Mouse (Mus musculus) lung, postnatal 0 days (tissue): ENCODE data around the gene Trim45. TPM values are rescaled to one million over a fixed set of nuclear protein-coding genes. Genes with fewer than 3 reads are reported as not detected.

ENCODE experiments used
- ATAC-seq: fragments of 200-750 bp; cut with Nextera tagmentation; 2 replicates; pipeline ENCODE4 v1.8.0; 2017; ENCODE audit warnings: moderate library complexity
- DNase-seq: peaks from one replicate; pipeline ENCODE4 v3.0.0-alpha.2; 2016; ENCODE audit warnings: low spot score
- H3K27ac ChIP-seq: fragments of 300-500 bp; sonication (generic); 2 replicates; pipeline ENCODE4 v1.5.1; 2014; ENCODE audit warnings: antibody characterized with exemption, mild to moderate bottlenecking, low read length, mixed read lengths
- H3K27me3 ChIP-seq: fragments of 300-500 bp; sonication (generic); replicated peaks from 2 replicates; pipeline ENCODE4 v1.6.1; 2014; ENCODE audit warnings: low read length, mixed read lengths; ENCODE audit not compliant: insufficient read depth
- H3K36me3 ChIP-seq: fragments of 300-500 bp; sonication (generic); 2 replicates; pipeline ENCODE4 v1.6.1; 2014; ENCODE audit warnings: low read length, mixed read lengths; ENCODE audit not compliant: insufficient read depth
- H3K4me1 ChIP-seq: fragments of 300-500 bp; sonication (generic); 2 replicates; pipeline ENCODE4 v1.6.1; 2014; ENCODE audit warnings: antibody characterized with exemption, low read depth, low read length, mixed read lengths; ENCODE audit not compliant: insufficient read depth
- H3K4me2 ChIP-seq: fragments of 300-500 bp; sonication (generic); replicated peaks from 2 replicates; pipeline ENCODE4 v1.6.1; 2014; ENCODE audit warnings: low read depth, mild to moderate bottlenecking, low read length, moderate library complexity, mixed read lengths
- H3K4me3 ChIP-seq: fragments of 300-500 bp; sonication (generic); 2 replicates; pipeline ENCODE4 v1.5.1; 2014; ENCODE audit warnings: low read depth, low read length
- H3K9ac ChIP-seq: fragments of 300-500 bp; sonication (generic); replicated peaks from 2 replicates; pipeline ENCODE4 v1.6.1; 2014; ENCODE audit warnings: low read depth, mild to moderate bottlenecking
- H3K9me3 ChIP-seq: fragments of 300-500 bp; sonication (generic); 2 replicates; pipeline ENCODE4 v1.6.1; 2016; ENCODE audit warnings: low read length, mixed read lengths
- CTCF ChIP-seq: IDR thresholded peaks from 2 replicates; pipeline ENCODE4 v1.5.1; 2016; ENCODE audit warnings: antibody characterized with exemption, mild to moderate bottlenecking
- EP300 ChIP-seq: IDR thresholded peaks from 2 replicates; pipeline ENCODE4 v1.6.1; 2016; ENCODE audit warnings: antibody characterized with exemption, mild to moderate bottlenecking, control low read depth
- WGBS: fragments of 180-500 bp; shearing (Covaris S2); extraction: QIAGEN DNeasy Blood & Tissue Kit; methylation state at CpG from one replicate; pipeline ENCODE4 v1.1.7; 2014; 5-methylcytosine and 5-hydroxymethylcytosine counted together
- polyA plus RNA-seq: library from polyadenylated mRNA; unstranded; fragments of >200 nt; fragmentation: Nextera tagmentation; extraction: Ambion mirVana; gene quantifications from 2 replicates; pipeline ENCODE4 v1.2.1, GENCODE M21; 2015

The Trim45 gene
- 2.7 and 2.8 TPM in 2 replicates for polyA plus RNA-seq

GRCm38 (mm10) chr3:100921825-100922505, at the start of gene Trim45:
TSS of gene Trim45 (plus strand) at chr3:100922202.
- Histone ChIP-seq H3K27ac (peak within 1 kb of the TSS; percentile 78), H3K4me2 (peak within 1 kb of the TSS; percentile 64), H3K4me3 (peak within 1 kb of the TSS; percentile 56), H3K9ac (peak within 1 kb of the TSS; percentile 59), H3K36me3 (no peaks in the 10 kb centered on the region), H3K9me3 (no peaks in the 10 kb centered on the region), H3K4me1 (peaks cover 13% of the 10 kb centered on the region; the same call in 1 of the 2 replicates), H3K27me3 (no peaks in the 10 kb centered on the region)
- peak; percentile 100 for DNase-seq
- no peak for TF ChIP-seq CTCF
- TF ChIP-seq EP300: no peak
- ATAC-seq: peak; percentile 98
- under 1% methylated on average over 39 of the region's 39 CpGs for WGBS

DNA sequence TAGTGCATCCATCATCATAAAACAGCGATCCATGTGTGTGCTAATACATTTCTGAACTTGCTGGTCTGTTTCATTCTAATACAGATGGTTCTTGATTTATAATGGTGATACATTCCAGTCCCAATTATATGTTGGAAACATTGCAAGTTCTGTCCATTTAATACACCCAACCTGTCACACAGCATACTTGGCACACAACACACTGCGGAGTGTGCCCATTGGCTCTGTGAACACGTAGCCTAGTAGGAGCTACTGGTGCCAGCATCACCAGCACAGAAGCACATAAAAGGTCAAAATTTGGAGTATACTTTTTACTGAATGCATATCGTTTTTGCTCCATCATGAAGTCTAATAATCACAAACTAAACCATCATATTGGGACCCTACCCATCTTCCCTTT, 44.9 kb upstream of the Trim45 start:
- no peak overlapping the region for H3K4me3 ChIP-seq
- no peaks in the 10 kb centered on the region for H3K27me3 ChIP-seq
- no peak for TF ChIP-seq EP300
- TF ChIP-seq CTCF: no peak
- ATAC-seq (no peak), DNase-seq (no peak)
- no peak overlapping the region for H3K4me2 ChIP-seq
- H3K36me3 ChIP-seq: no peaks in the 10 kb centered on the region
- no peaks in the 10 kb centered on the region for H3K4me1 ChIP-seq
- no peaks in the 10 kb centered on the region for H3K9me3 ChIP-seq
- WGBS: 92% methylated on average over 4 of the region's 4 CpGs
- H3K27ac ChIP-seq: no peak overlapping the region
- no peak overlapping the region for H3K9ac ChIP-seq

DNA sequence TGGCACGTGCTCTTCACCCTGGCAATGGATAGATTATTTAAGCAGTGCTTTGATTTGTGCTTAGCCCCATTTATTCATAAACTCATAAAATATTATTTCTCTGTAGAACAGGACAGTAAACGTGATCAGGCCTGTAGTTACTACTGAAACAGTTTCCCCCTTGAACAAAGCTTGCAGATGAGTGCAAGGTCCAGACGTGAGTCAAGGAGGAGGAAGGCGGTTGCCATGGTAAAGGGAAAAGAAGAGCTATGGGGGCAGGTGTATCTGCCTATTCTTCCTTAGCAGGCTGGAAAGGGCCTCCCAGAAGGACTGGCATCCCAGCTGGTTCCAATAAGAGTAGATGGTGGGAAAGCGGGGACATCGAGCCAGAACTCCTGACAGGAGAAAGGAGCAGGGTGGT, 40.6 kb upstream of the Trim45 start:
- H3K36me3 ChIP-seq: no peaks in the 10 kb centered on the region
- no peaks in the 10 kb centered on the region for H3K9me3 ChIP-seq
- WGBS: 78% methylated on average over 6 of the region's 6 CpGs
- no peak for DNase-seq
- no peak for ATAC-seq
- no peaks in the 10 kb centered on the region for H3K27me3 ChIP-seq
- no peaks in the 10 kb centered on the region for H3K4me1 ChIP-seq
- TF ChIP-seq EP300 (no peak), CTCF (no peak)
- no peak overlapping the region for H3K9ac ChIP-seq
- no peak overlapping the region for H3K27ac ChIP-seq
- H3K4me2 ChIP-seq: no peak overlapping the region
- no peak overlapping the region for H3K4me3 ChIP-seq

DNA sequence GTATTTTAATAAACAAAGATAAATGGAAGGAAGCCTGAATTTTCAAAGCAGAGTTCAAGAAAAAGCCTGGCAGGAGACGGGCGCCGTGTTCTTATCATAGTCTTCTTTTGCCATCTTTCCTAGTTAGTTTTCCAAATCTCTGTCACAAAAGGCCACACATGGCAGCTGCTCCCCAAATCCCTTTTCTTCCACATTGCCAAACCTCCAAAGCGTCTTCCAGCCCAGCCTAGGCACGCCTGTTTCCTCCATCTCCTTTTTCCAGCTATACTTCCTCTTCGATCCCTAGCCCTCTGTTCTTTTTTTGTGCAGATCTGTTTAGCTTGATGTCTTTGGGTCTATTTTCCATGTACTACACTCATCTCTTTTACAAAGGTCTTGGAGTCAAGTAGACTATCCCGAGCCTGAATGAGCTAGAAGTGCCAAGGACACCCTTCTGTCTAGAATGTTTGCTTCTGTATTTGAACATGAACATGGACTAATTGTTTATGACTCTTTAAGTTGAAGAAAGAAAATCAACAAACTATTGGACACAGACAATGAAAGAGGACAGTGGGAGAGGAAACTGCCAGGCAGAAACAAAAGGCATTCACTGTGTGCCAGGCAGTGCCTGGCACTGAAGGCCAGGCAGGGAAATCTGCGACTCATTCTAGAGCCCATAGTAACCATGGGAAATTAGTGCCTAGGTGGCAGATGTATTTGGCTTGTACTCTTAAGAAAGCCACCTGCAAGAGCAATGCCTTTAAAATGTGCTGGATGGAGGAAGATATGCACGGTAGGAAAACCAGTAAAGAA, 40.0 kb upstream of the Trim45 start:
- Histone ChIP-seq H3K9me3 (no peaks in the 10 kb centered on the region), H3K4me3 (no peak overlapping the region), H3K36me3 (no peaks in the 10 kb centered on the region), H3K27me3 (no peaks in the 10 kb centered on the region), H3K27ac (no peak overlapping the region), H3K9ac (no peak overlapping the region), H3K4me2 (no peak overlapping the region), H3K4me1 (no peaks in the 10 kb centered on the region)
- no peak for TF ChIP-seq CTCF
- TF ChIP-seq EP300: no peak
- no peak for DNase-seq
- no peak for ATAC-seq
- WGBS: 82% methylated on average over 9 of the region's 9 CpGs

DNA sequence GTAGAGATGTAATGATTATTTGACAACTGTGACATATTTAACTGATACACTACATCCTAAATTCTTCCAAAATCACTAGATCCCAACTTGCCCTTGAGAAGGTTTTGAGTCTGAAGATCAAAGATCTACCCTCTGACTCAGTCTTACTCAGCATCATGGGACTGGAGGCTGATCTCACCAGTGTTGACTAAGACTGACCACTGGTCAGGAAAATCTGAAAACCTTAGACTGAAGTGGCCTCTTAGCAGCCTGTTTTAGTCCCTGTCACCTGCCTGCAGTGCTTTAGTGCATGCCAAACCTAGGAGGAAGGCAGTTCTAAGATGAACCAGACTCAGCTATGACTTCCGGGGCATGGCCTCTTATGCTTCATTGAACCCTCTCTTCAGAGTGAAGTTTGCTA, 32.8 kb upstream of the Trim45 start:
- Histone ChIP-seq H3K27ac (no peak overlapping the region), H3K4me1 (no peaks in the 10 kb centered on the region), H3K9me3 (no peaks in the 10 kb centered on the region), H3K9ac (no peak overlapping the region), H3K4me2 (no peak overlapping the region), H3K4me3 (no peak overlapping the region), H3K27me3 (no peaks in the 10 kb centered on the region), H3K36me3 (no peaks in the 10 kb centered on the region)
- 63% methylated on average over 1 of the region's 1 CpGs for WGBS
- no peak for DNase-seq
- no peak for ATAC-seq
- TF ChIP-seq EP300 (no peak), CTCF (no peak)

- no peak for DNase-seq
- Histone ChIP-seq H3K27ac (no peak overlapping the region), H3K4me1 (no peaks in the 10 kb centered on the region), H3K36me3 (no peaks in the 10 kb centered on the region), H3K27me3 (no peaks in the 10 kb centered on the region), H3K4me3 (no peak overlapping the region), H3K9me3 (no peaks in the 10 kb centered on the region), H3K4me2 (no peak overlapping the region), H3K9ac (no peak overlapping the region)
- ATAC-seq: no peak
- TF ChIP-seq EP300 (no peak), CTCF (no peak)
- 86% methylated on average over 3 of the region's 3 CpGs for WGBS
Measured at GRCm38 (mm10) chr3:100890406-100890805, 31.6 kb upstream of the Trim45 start.
